Mouse (Mus musculus) G1E (cell line): ENCODE measurements around the gene Kcnip3. TPM values are rescaled to one million over a fixed set of nuclear protein-coding genes. Genes with fewer than 3 reads are reported as not detected.

Experiments
- ATAC-seq: 2 replicates; pipeline ENCODE4 v1.8.0; 2016; ENCODE audit warnings: mild to moderate bottlenecking; ENCODE audit not compliant: insufficient number of reproducible peaks, poor library complexity, low FRiP score, severe bottlenecking; ENCODE audit errors: extremely low read depth
- DNase-seq: peaks from one replicate; pipeline ENCODE4 v3.0.0; 2012; ENCODE audit warnings: low spot score
- H3K27me3 ChIP-seq: 2 replicates; pipeline ENCODE4 v1.6.1; 2012; ENCODE audit warnings: mild to moderate bottlenecking, low read length, inconsistent platforms; ENCODE audit not compliant: insufficient read depth
- H3K36me3 ChIP-seq: replicated peaks from 2 replicates; pipeline ENCODE3; 2012; ENCODE audit warnings: mild to moderate bottlenecking, inconsistent platforms
- H3K4me1 ChIP-seq: 2 replicates; pipeline ENCODE4 v1.6.1; 2012; ENCODE audit warnings: low read depth, low read length, inconsistent platforms, mixed read lengths; ENCODE audit not compliant: insufficient read depth
- H3K4me3 ChIP-seq: 2 replicates; pipeline ENCODE4 v1.5.1; 2012; ENCODE audit warnings: low read depth, mild to moderate bottlenecking, inconsistent platforms, low read length, moderate library complexity, mixed read lengths
- H3K9me3 ChIP-seq: replicated peaks from 2 replicates; pipeline ENCODE4 v1.6.1; 2012; ENCODE audit warnings: inconsistent platforms
- CTCF ChIP-seq: IDR thresholded peaks from 2 replicates; pipeline ENCODE4 v1.5.1; 2012; ENCODE audit warnings: low read depth, low read length, inconsistent platforms, mixed read lengths
- GATA1 ChIP-seq: IDR thresholded peaks from 2 replicates; pipeline ENCODE4 v1.6.1; 2012; ENCODE audit warnings: borderline replicate concordance, low read length, inconsistent platforms, mixed read lengths
- GATA2 ChIP-seq: IDR thresholded peaks from 2 replicates; pipeline ENCODE4 v1.6.1; 2012; ENCODE audit warnings: low read depth, low read length, inconsistent platforms, borderline replicate concordance
- POLR2AphosphoS5 ChIP-seq: IDR thresholded peaks from 2 replicates; pipeline ENCODE4 v1.6.1; 2012; ENCODE audit warnings: low read depth, low read length, inconsistent platforms; ENCODE audit not compliant: insufficient replicate concordance
- TAL1 ChIP-seq: conservative IDR thresholded peaks from 2 replicates; pipeline ENCODE4 v1.6.1; 2012; ENCODE audit warnings: low read depth, low read length, inconsistent platforms, mixed read lengths
- polyA plus RNA-seq: library from polyadenylated mRNA; stranded (reverse); fragments of >175 nt; gene quantifications from 2 replicates; pipeline ENCODE4 v1.2.3, GENCODE M21; 2012
- total RNA-seq, 2 experiments: library from RNA; stranded (forward) in 1 of 2; stranded (reverse) in 1 of 2; fragments of 200-1000 nt in 1 of 2; fragments of >200 nt in 1 of 2; fragmentation: Nextera tagmentation in 1 of 2; gene quantifications; 2 replicates each; pipeline ENCODE4 v1.2.3; 2014 to 2017

Kcnip3 gene
- total and polyA plus RNA-seq, 3 experiments: 0.02 to 0.05 TPM; not detected in 1

DNA sequence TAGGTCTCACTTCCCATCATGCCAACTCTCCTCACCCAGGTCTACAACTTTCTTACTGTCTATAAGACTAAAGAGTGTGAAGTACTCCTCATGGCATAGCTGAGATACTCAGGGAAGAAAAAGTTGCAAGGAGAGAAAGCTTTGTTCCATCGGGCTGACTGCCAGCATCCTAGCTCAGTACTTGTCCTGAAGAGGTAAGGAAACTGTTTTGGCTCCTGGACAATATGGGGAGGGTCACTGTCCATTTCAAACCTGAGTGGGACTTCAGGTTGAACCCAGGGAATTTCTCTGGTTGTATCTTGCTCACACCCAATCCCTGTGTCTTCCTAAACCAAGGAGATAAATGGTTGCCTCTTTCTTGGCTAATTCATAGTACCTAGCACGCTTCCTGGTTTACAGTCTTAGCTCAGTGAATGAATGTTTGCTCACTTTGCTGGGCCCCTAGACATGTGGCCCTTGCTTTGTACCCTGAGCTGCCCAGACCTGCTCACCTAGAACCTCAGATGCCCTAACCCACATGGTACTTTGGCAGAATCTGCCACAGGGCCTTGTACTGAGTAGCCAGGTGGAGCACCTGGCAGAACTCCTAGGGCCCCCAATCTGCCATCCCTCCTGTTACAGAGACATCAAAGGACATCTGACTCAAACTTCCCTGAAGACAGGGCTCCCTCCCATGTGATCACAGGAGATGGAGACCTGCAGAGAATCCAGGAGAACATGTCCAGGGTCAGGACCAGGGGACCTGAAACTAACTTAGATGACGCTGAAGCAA is 3.3 kb upstream of the Kcnip3 start:
- DNase-seq (no peak), ATAC-seq (no peak)
- Histone ChIP-seq H3K4me1 (no peaks in the 10 kb centered on the region), H3K9me3 (no peaks in the 10 kb centered on the region), H3K36me3 (no peaks in the 10 kb centered on the region), H3K27me3 (peaks cover 15% of the 10 kb centered on the region), H3K4me3 (no peak overlapping the region)
- no peak for TF ChIP-seq GATA1
- no peak for TF ChIP-seq POLR2AphosphoS5
- TF ChIP-seq CTCF: no peak
- TF ChIP-seq TAL1: no peak
- no peak for TF ChIP-seq GATA2

DNA sequence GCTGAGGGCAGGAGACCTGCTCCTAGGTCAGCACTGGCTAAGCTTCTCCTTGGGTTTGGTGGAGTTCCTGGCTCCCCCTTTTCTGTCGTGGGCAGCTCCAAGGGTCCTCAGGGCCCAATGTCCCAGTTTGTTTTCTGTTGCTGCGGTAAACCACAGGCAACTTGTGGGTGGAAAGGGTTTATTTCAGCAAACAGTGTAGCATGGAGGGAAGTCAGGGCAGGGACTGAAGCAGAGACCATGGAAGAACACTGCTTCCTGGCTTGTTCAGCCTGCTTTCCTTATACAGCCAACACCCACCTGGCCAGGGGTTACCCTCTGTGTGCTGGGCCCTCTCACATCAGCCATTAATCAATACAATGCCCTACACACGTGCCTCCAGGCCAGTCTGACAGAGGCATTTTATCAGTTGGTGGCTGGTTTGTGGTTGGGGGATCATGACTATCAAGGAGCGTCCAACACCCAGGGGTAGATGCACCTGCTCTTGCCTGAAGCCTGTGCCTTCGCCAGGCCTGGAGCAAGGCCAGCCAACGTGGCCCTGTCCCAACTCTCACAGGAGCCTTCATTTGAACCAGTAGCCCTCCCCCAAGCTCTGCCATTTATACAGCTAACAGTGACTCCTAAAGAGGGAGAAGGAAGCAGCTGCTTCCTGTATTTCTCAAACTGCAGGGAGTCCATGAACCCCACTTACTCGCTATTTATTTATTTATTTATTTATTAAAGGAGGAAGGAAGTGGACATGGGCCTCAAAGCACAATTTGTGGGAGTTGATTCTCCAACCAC is 2.2 kb upstream of the Kcnip3 start:
- no peak for ATAC-seq
- no peak overlapping the region for H3K4me3 ChIP-seq

DNA sequence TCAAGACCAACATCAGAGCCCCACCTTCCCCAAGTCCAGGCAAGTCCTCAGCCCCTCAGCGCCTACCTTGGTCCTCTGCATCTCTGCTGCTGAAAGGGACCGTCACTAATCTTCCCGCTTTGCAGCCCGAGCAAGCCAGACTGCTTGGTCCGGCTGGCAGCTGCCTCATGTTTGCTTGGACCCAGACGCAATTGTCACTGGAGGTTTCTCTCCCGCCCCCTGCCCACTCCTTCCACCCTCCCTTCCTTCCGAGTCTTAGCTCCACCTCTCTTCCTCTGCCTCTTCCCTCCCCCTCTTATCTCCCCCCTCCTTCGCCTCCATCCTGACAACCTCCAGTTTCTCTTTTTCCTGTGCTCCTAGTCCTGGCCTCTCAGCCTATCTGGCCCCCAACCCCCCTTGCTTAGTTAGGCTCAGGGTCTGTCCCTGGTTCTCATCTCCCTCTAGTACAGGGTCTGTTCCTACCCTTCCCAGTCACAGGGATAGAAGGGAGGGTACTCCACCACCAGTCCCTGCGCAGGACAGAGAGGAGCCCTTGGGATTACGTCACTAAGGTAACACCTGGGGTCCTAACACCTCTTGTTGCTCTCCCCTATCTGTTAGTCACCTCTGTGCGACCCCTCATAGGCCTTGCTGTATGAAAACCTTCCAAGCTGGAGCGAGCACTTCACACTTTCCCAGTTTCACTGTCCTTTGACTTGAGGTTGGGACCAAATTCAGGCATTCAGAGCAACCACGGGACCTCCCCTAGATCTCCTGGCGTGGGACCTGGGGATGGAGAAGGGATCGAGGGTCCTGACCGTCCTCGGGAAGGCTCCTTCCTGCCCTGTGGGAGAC is 505 bp downstream of the Kcnip3 start:
- peaks cover 19% of the 10 kb centered on the region for H3K27me3 ChIP-seq
- no peaks in the 10 kb centered on the region for H3K36me3 ChIP-seq
- DNase-seq (no peak), ATAC-seq (no peak)
- no peaks in the 10 kb centered on the region for H3K4me1 ChIP-seq
- TF ChIP-seq GATA1 (no peak), TAL1 (no peak), CTCF (no peak), POLR2AphosphoS5 (no peak), GATA2 (no peak)
- no peaks in the 10 kb centered on the region for H3K9me3 ChIP-seq
- H3K4me3 ChIP-seq: no peak overlapping the region

More for the DNA sequence above, 2.2 kb upstream of the Kcnip3 start:
- H3K9me3 ChIP-seq: no peaks in the 10 kb centered on the region
- no peaks in the 10 kb centered on the region for H3K4me1 ChIP-seq
- DNase-seq: no peak
- peaks cover 15% of the 10 kb centered on the region for H3K27me3 ChIP-seq
- no peaks in the 10 kb centered on the region for H3K36me3 ChIP-seq
- TF ChIP-seq GATA2 (no peak), TAL1 (no peak)

DNA sequence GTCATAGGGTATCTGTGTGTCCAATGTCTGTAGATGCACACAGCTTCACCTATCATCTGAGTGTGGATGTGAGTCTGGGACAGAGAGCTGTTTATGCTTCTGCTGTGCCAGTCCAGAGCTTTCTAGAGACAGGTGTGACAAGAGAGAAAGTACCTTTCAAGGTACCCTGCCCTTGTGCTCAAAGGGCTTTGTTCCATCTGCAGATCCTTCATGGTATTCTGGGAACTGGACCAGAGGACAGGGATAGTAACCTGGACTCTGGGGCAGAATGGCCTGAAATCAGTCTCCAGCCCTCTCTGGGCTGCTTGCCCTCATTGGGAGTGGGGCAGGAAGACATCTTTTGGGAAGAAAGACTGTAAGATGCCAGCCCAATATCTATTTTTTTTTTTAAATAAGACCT is 1.8 kb downstream of the Kcnip3 start:
- no peak for TF ChIP-seq GATA2
- TF ChIP-seq POLR2AphosphoS5: no peak
- TF ChIP-seq CTCF: no peak
- TF ChIP-seq GATA1: no peak
- TF ChIP-seq TAL1: no peak
- H3K4me3 ChIP-seq: no peak overlapping the region
- H3K36me3 ChIP-seq: no peaks in the 10 kb centered on the region
- DNase-seq (no peak), ATAC-seq (no peak)
- H3K27me3 ChIP-seq: peaks cover 21% of the 10 kb centered on the region
- H3K4me1 ChIP-seq: no peaks in the 10 kb centered on the region
- H3K9me3 ChIP-seq: no peaks in the 10 kb centered on the region

DNA sequence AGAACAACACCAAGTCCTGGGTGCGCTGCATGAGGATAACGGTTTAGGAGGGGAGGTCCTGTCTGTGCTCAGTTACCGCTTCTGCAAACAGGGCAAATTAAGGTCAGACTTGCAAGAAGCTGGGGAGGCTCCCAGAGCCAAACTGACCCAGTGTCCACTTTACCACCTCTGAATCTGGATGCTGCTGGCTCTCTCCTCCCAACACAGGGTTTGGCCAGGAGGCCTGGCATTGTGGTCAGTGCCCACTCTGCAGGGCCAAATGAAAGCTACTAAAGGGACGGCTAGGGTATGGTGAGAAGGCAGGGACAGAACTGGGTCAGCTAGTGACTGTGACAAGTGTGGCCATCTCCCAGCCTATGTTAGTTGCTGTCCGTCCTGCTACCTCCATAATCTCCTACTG is 2.6 kb downstream of the Kcnip3 start:
- TF ChIP-seq GATA2 (no peak), CTCF (no peak), POLR2AphosphoS5 (no peak), GATA1 (no peak), TAL1 (no peak)
- H3K9me3 ChIP-seq: no peaks in the 10 kb centered on the region
- peaks cover 21% of the 10 kb centered on the region for H3K27me3 ChIP-seq
- H3K4me1 ChIP-seq: no peaks in the 10 kb centered on the region
- ATAC-seq (no peak), DNase-seq (no peak)
- H3K4me3 ChIP-seq: no peak overlapping the region
- no peaks in the 10 kb centered on the region for H3K36me3 ChIP-seq

DNA sequence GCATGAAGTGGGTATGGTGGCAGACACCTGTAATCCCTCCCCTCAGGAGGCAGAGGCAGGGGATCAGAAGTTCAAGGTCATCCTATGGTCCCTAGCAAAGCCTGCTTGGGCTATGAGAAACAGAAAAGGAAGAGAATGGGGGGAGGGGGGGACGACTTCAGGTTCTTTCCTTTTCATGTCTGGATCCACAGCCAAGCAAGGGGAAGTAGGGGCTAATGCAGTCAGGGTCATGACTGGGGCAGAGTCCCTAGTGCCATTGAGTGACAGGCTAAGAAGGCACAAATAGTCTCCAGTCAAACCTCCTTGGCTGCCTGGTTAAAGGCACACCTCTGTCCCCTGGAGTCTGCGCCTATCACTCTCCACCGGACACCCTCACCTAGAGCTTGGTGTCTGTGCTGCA is 3.1 kb downstream of the Kcnip3 start:
- Histone ChIP-seq H3K36me3 (no peaks in the 10 kb centered on the region), H3K4me1 (no peaks in the 10 kb centered on the region), H3K9me3 (no peaks in the 10 kb centered on the region), H3K4me3 (no peak overlapping the region), H3K27me3 (peaks cover 21% of the 10 kb centered on the region)
- no peak for TF ChIP-seq POLR2AphosphoS5
- TF ChIP-seq GATA1: no peak
- no peak for TF ChIP-seq CTCF
- TF ChIP-seq TAL1: no peak
- TF ChIP-seq GATA2: no peak
- ATAC-seq (no peak), DNase-seq (no peak)
